Mouse (Mus musculus): ENCODE data around the gene Timd2. TPM values are rescaled to one million over a fixed set of nuclear protein-coding genes. Genes with fewer than 3 reads are reported as not detected.
"Not testable (repeated sequence)": the region's sequence is repeated elsewhere in the genome, so short reads cannot be mapped to it uniquely, and the experiment has no call there.

The Timd2 gene
- total RNA-seq, 1 experiment from 2014 or later = not detected

- DNase-seq = no peak
Measured at GRCm38 (mm10) chr11:46663215-46663614, 43.6 kb downstream of the Timd2 start.

- no peak for DNase-seq
Measured at GRCm38 (mm10) chr11:46652476-46652875, 54.4 kb downstream of the Timd2 start.

- not testable (repeated sequence) for DNase-seq
Measured at GRCm38 (mm10) chr11:46649655-46650054, 57.2 kb downstream of the Timd2 start.

GRCm38 (mm10) chr11:46644824-46645223 lies 62.0 kb downstream of the Timd2 start:
- DNase-seq = no peak

GRCm38 (mm10) chr11:46636568-46636967 lies 70.3 kb downstream of the Timd2 start:
- DNase-seq = no peak

GRCm38 (mm10) chr11:46635516-46635915 lies 71.3 kb downstream of the Timd2 start:
- DNase-seq = not testable (repeated sequence)

GRCm38 (mm10) chr11:46631635-46632034 lies 75.2 kb downstream of the Timd2 start:
- DNase-seq = peak; percentile 33

GRCm38 (mm10) chr11:46629211-46629795 lies 77.6 kb downstream of the Timd2 start, which contains the start of gene Dppa1:
Dppa1 (minus strand) TSS chr11:46629261.
- DNase-seq = no peak

GRCm38 (mm10) chr11:46620414-46621168 lies 86.3 kb downstream of the Timd2 start:
- DNase-seq = no peak

- DNase-seq = no peak
Measured at GRCm38 (mm10) chr11:46619929-46620328, 86.9 kb downstream of the Timd2 start.

Other genes starting within 250 kb of the Timd2 start
- gene Gm12169, start 182.8 kb downstream of the Timd2 start, total RNA-seq (2021) = not detected in 2 replicates
- not detected in 2 replicates for gene BC053393, start 135.5 kb downstream of the Timd2 start, total RNA-seq (2021)
- gene Dppa1, start 77.8 kb downstream of the Timd2 start, total RNA-seq (2021) = not detected in 2 replicates
- gene Havcr1, start 28.0 kb upstream of the Timd2 start, total RNA-seq (2021) = not detected in 2 replicates
- 0.27 TPM in 1 of 2 replicates, not detected in the other for gene Timd4, start 103.7 kb upstream of the Timd2 start, total RNA-seq (2021)

All from adrenal gland, postnatal 25 days (tissue).